Mouse (Mus musculus): ENCODE measurements at regions not wholly inside any gene's neighbourhood (a gene's known extent, or its start where the extent isn't known, plus 50 kb on each side); places are given as distances from the start of the nearest gene placed in this dataset.

GRCm38 (mm10) chr2:46678366-46678765, 1561.2 kb upstream of the Zeb2 start:
- Histone ChIP-seq H3K36me3 (ENCODE audit: control insufficient read depth, insufficient read depth, low read length) (no peaks in the 10 kb centered on the region), H3K27ac (ENCODE audit: low read length) (no peak overlapping the region), H3K9me3 (replicated peaks; ENCODE audit: control insufficient read depth, low read length, poor library complexity, severe bottlenecking) (no peaks in the 10 kb centered on the region), H3K9ac (ENCODE audit: low read depth, low read length) (no peak overlapping the region), H3K4me3 (ENCODE audit: low read depth, low read length) (no peak overlapping the region), H3K4me1 (ENCODE audit: control insufficient read depth, insufficient read depth, low read length) (no peaks in the 10 kb centered on the region; the same call in 1 of the 2 replicates), H3K27me3 (ENCODE audit: control insufficient read depth, insufficient read depth, low read depth, low read length) (no peaks in the 10 kb centered on the region), H3K4me2 (ENCODE audit: low read length) (no peak overlapping the region)
- 57% methylated on average over 2 of the region's 2 CpGs for WGBS
- ATAC-seq, result no peak

GRCm38 (mm10) chr2:46669517-46670291, 1552.5 kb upstream of the Zeb2 start:
- H3K4me3 ChIP-seq (ENCODE audit: low read depth, low read length), result no peak overlapping the region
- H3K4me1 ChIP-seq (ENCODE audit: control insufficient read depth, insufficient read depth, low read length), result peaks cover 10% of the 10 kb centered on the region
- no peaks in the 10 kb centered on the region for H3K9me3 ChIP-seq (replicated peaks; ENCODE audit: control insufficient read depth, low read length, poor library complexity, severe bottlenecking)
- no peaks in the 10 kb centered on the region for H3K36me3 ChIP-seq (ENCODE audit: control insufficient read depth, insufficient read depth, low read length)
- H3K27me3 ChIP-seq (ENCODE audit: control insufficient read depth, insufficient read depth, low read depth, low read length), result no peaks in the 10 kb centered on the region
- no peak overlapping the region for H3K27ac ChIP-seq (ENCODE audit: low read length)
- no peak overlapping the region for H3K9ac ChIP-seq (ENCODE audit: low read depth, low read length)
- no peak overlapping the region for H3K4me2 ChIP-seq (ENCODE audit: low read length)
- ATAC-seq, result peak; percentile 65; the same call in 1 of the 2 replicates
- 34% methylated on average over 13 of the region's 13 CpGs for WGBS

GRCm38 (mm10) chr2:46666990-46667337, 1549.8 kb upstream of the Zeb2 start:
- H3K36me3 ChIP-seq (ENCODE audit: control insufficient read depth, insufficient read depth, low read length), result no peaks in the 10 kb centered on the region
- no peak overlapping the region for H3K27ac ChIP-seq (ENCODE audit: low read length)
- ATAC-seq, result peak; percentile 53; the same call in 1 of the 2 replicates
- H3K9ac ChIP-seq (ENCODE audit: low read depth, low read length), result no peak overlapping the region
- H3K4me3 ChIP-seq (ENCODE audit: low read depth, low read length), result no peak overlapping the region
- peaks cover 10% of the 10 kb centered on the region for H3K4me1 ChIP-seq (ENCODE audit: control insufficient read depth, insufficient read depth, low read length)
- no peak overlapping the region for H3K4me2 ChIP-seq (ENCODE audit: low read length)
- 11% methylated on average over 3 of the region's 3 CpGs for WGBS
- H3K27me3 ChIP-seq (ENCODE audit: control insufficient read depth, insufficient read depth, low read depth, low read length), result no peaks in the 10 kb centered on the region
- no peaks in the 10 kb centered on the region for H3K9me3 ChIP-seq (replicated peaks; ENCODE audit: control insufficient read depth, low read length, poor library complexity, severe bottlenecking)

- Histone ChIP-seq H3K4me1 (ENCODE audit: control insufficient read depth, insufficient read depth, low read length) (peaks cover 10% of the 10 kb centered on the region), H3K4me3 (ENCODE audit: low read depth, low read length) (no peak overlapping the region), H3K36me3 (ENCODE audit: control insufficient read depth, insufficient read depth, low read length) (no peaks in the 10 kb centered on the region), H3K27me3 (ENCODE audit: control insufficient read depth, insufficient read depth, low read depth, low read length) (no peaks in the 10 kb centered on the region), H3K9ac (ENCODE audit: low read depth, low read length) (0 out of 2 replicates have a peak overlapping the region, but pooled peaks have one; percentile 21), H3K4me2 (ENCODE audit: low read length) (peak overlapping the region; percentile 43), H3K9me3 (replicated peaks; ENCODE audit: control insufficient read depth, low read length, poor library complexity, severe bottlenecking) (no peaks in the 10 kb centered on the region), H3K27ac (ENCODE audit: low read length) (0 out of 2 replicates have a peak overlapping the region, but pooled peaks have one; percentile 47)
- ATAC-seq, result peak; percentile 78
- WGBS, result 15% methylated on average over 10 of the region's 10 CpGs
These were observed 1549.1 kb upstream of the Zeb2 start for GRCm38 (mm10) chr2:46666084-46666989.

- WGBS, result 87% methylated on average over 3 of the region's 3 CpGs
- no peak for ATAC-seq
- peaks cover 9% of the 10 kb centered on the region for H3K4me1 ChIP-seq (ENCODE audit: control insufficient read depth, insufficient read depth, low read length)
- H3K27me3 ChIP-seq (ENCODE audit: control insufficient read depth, insufficient read depth, low read depth, low read length), result no peaks in the 10 kb centered on the region
- no peak overlapping the region for H3K9ac ChIP-seq (ENCODE audit: low read depth, low read length)
- no peak overlapping the region for H3K27ac ChIP-seq (ENCODE audit: low read length)
- no peak overlapping the region for H3K4me3 ChIP-seq (ENCODE audit: low read depth, low read length)
- no peak overlapping the region for H3K4me2 ChIP-seq (ENCODE audit: low read length)
- H3K9me3 ChIP-seq (replicated peaks; ENCODE audit: control insufficient read depth, low read length, poor library complexity, severe bottlenecking), result no peaks in the 10 kb centered on the region
- no peaks in the 10 kb centered on the region for H3K36me3 ChIP-seq (ENCODE audit: control insufficient read depth, insufficient read depth, low read length)
These were observed 1544.7 kb upstream of the Zeb2 start for GRCm38 (mm10) chr2:46661876-46662275.

- Histone ChIP-seq H3K36me3 (ENCODE audit: control insufficient read depth, insufficient read depth, low read length) (no peaks in the 10 kb centered on the region), H3K27me3 (ENCODE audit: control insufficient read depth, insufficient read depth, low read depth, low read length) (no peaks in the 10 kb centered on the region), H3K4me3 (ENCODE audit: low read depth, low read length) (no peak overlapping the region), H3K27ac (ENCODE audit: low read length) (no peak overlapping the region), H3K4me2 (ENCODE audit: low read length) (no peak overlapping the region), H3K9me3 (replicated peaks; ENCODE audit: control insufficient read depth, low read length, poor library complexity, severe bottlenecking) (no peaks in the 10 kb centered on the region), H3K9ac (ENCODE audit: low read depth, low read length) (no peak overlapping the region), H3K4me1 (ENCODE audit: control insufficient read depth, insufficient read depth, low read length) (no peaks in the 10 kb centered on the region)
- WGBS, result 92% methylated on average over 3 of the region's 3 CpGs
- no peak for ATAC-seq
These were observed 1543.4 kb upstream of the Zeb2 start for GRCm38 (mm10) chr2:46660577-46660976.

- Histone ChIP-seq H3K9me3 (replicated peaks; ENCODE audit: control insufficient read depth, low read length, poor library complexity, severe bottlenecking) (no peaks in the 10 kb centered on the region), H3K4me3 (ENCODE audit: low read depth, low read length) (no peak overlapping the region), H3K27me3 (ENCODE audit: control insufficient read depth, insufficient read depth, low read depth, low read length) (no peaks in the 10 kb centered on the region), H3K4me1 (ENCODE audit: control insufficient read depth, insufficient read depth, low read length) (no peaks in the 10 kb centered on the region), H3K4me2 (ENCODE audit: low read length) (no peak overlapping the region), H3K27ac (ENCODE audit: low read length) (no peak overlapping the region), H3K36me3 (ENCODE audit: control insufficient read depth, insufficient read depth, low read length) (no peaks in the 10 kb centered on the region), H3K9ac (ENCODE audit: low read depth, low read length) (no peak overlapping the region)
- WGBS, result 89% methylated on average over 1 of the region's 1 CpGs
- no peak for ATAC-seq
These were observed 1538.1 kb upstream of the Zeb2 start for GRCm38 (mm10) chr2:46655289-46655688.

GRCm38 (mm10) chr2:46652616-46653015, 1535.4 kb upstream of the Zeb2 start:
- ATAC-seq, result no peak
- Histone ChIP-seq H3K27ac (ENCODE audit: low read length) (no peak overlapping the region), H3K27me3 (ENCODE audit: control insufficient read depth, insufficient read depth, low read depth, low read length) (no peaks in the 10 kb centered on the region), H3K4me2 (ENCODE audit: low read length) (no peak overlapping the region), H3K4me3 (ENCODE audit: low read depth, low read length) (no peak overlapping the region), H3K36me3 (ENCODE audit: control insufficient read depth, insufficient read depth, low read length) (no peaks in the 10 kb centered on the region), H3K9me3 (replicated peaks; ENCODE audit: control insufficient read depth, low read length, poor library complexity, severe bottlenecking) (no peaks in the 10 kb centered on the region), H3K9ac (ENCODE audit: low read depth, low read length) (no peak overlapping the region), H3K4me1 (ENCODE audit: control insufficient read depth, insufficient read depth, low read length) (no peaks in the 10 kb centered on the region)
- WGBS, result 95% methylated on average over 1 of the region's 1 CpGs

GRCm38 (mm10) chr2:46646366-46646765, 1529.2 kb upstream of the Zeb2 start:
- H3K9me3 ChIP-seq (replicated peaks; ENCODE audit: control insufficient read depth, low read length, poor library complexity, severe bottlenecking), result no peaks in the 10 kb centered on the region
- H3K9ac ChIP-seq (ENCODE audit: low read depth, low read length), result no peak overlapping the region
- no peaks in the 10 kb centered on the region for H3K27me3 ChIP-seq (ENCODE audit: control insufficient read depth, insufficient read depth, low read depth, low read length)
- H3K4me2 ChIP-seq (ENCODE audit: low read length), result no peak overlapping the region
- no peak overlapping the region for H3K27ac ChIP-seq (ENCODE audit: low read length)
- no peaks in the 10 kb centered on the region for H3K4me1 ChIP-seq (ENCODE audit: control insufficient read depth, insufficient read depth, low read length)
- H3K36me3 ChIP-seq (ENCODE audit: control insufficient read depth, insufficient read depth, low read length), result no peaks in the 10 kb centered on the region
- no peak for ATAC-seq
- H3K4me3 ChIP-seq (ENCODE audit: low read depth, low read length), result no peak overlapping the region
- WGBS, result 95% methylated on average over 2 of the region's 2 CpGs

All from midbrain, embryonic 16.5 days (tissue).